Mouse (Mus musculus): Measurements from ENCODE around the gene Becn1.
A peak's percentile ranks its signal among the peaks of the same experiment; 100 is the strongest.

Gene Becn1

GRCm38 (mm10) chr11:101264954-101265471 is 37.1 kb downstream of the Becn1 start:
- DNase-seq, result no peak

- no peak for DNase-seq
Measured at GRCm38 (mm10) chr11:101263989-101264280, 38.2 kb downstream of the Becn1 start.

- no peak for DNase-seq
Measured at GRCm38 (mm10) chr11:101263138-101263988, 38.7 kb downstream of the Becn1 start.

- DNase-seq, result no peak
Measured at GRCm38 (mm10) chr11:101262272-101262967, 39.7 kb downstream of the Becn1 start.

GRCm38 (mm10) chr11:101260826-101261380 is 41.2 kb downstream of the Becn1 start:
- no peak for DNase-seq

- peak; percentile 37 for DNase-seq
Measured at GRCm38 (mm10) chr11:101259948-101260825, 41.9 kb downstream of the Becn1 start, which contains the start of gene Wnk4. Wnk4 (plus strand) TSS chr11:101260567.

GRCm38 (mm10) chr11:101259261-101259712 is 42.8 kb downstream of the Becn1 start:
- no peak for DNase-seq

- DNase-seq, result no peak
Measured at GRCm38 (mm10) chr11:101255826-101256775, 46.0 kb downstream of the Becn1 start.

- peak; percentile 83 for DNase-seq
Measured at GRCm38 (mm10) chr11:101253613-101254389, 48.3 kb downstream of the Becn1 start, which contains the start of gene Vps25. Vps25 (plus strand) TSS chr11:101253707.

- DNase-seq, result no peak
Measured at GRCm38 (mm10) chr11:101252941-101253340, 49.1 kb downstream of the Becn1 start.

- no peak for DNase-seq
Measured at GRCm38 (mm10) chr11:101251031-101251430, 51.1 kb downstream of the Becn1 start.

- DNase-seq, result peak; percentile 58
Measured at GRCm38 (mm10) chr11:101248258-101248994, 53.7 kb downstream of the Becn1 start.

GRCm38 (mm10) chr11:101247521-101248030 is 54.5 kb downstream of the Becn1 start:
- no peak for DNase-seq

GRCm38 (mm10) chr11:101246702-101247012 is 55.4 kb downstream of the Becn1 start:
- DNase-seq, result no peak

- peak; percentile 45 for DNase-seq
Measured at GRCm38 (mm10) chr11:101245855-101246701, 56.0 kb downstream of the Becn1 start, which contains the start of gene Ramp2. Ramp2 (plus strand) TSS chr11:101246028.

- DNase-seq, result no peak
Measured at GRCm38 (mm10) chr11:101245071-101245470, 57.0 kb downstream of the Becn1 start.

- no peak for DNase-seq
Measured at GRCm38 (mm10) chr11:101238071-101238647, 63.9 kb downstream of the Becn1 start.

- DNase-seq, result no peak
Measured at GRCm38 (mm10) chr11:101236782-101237181, 65.3 kb downstream of the Becn1 start.

Data from thymus, postnatal 25 days (tissue).